Mouse (Mus musculus) megakaryocyte, embryonic 14.5 days (primary cell): ENCODE results near the gene Cfap126. TPM values are rescaled to one million over a fixed set of nuclear protein-coding genes. Genes with fewer than 3 reads are reported as not detected.
A peak's percentile ranks its signal among the peaks of the same experiment; 100 is the strongest.
"Not testable (repeated sequence)": the region's sequence is repeated elsewhere in the genome, so short reads cannot be mapped to it uniquely, and the experiment has no call there.

Experiments
- H3K27me3 ChIP-seq: replicated peaks from 2 replicates; pipeline ENCODE3; 2012; ENCODE audit warnings: inconsistent platforms
- H3K36me3 ChIP-seq: replicated peaks from 2 replicates; pipeline ENCODE3; 2012; ENCODE audit warnings: low read length, inconsistent platforms, mixed read lengths
- H3K4me1 ChIP-seq: 2 replicates; pipeline ENCODE4 v1.6.1; 2012; ENCODE audit warnings: inconsistent platforms
- H3K4me3 ChIP-seq: replicated peaks from 2 replicates; pipeline ENCODE3; 2012; ENCODE audit warnings: moderate library complexity, mild to moderate bottlenecking, inconsistent platforms
- H3K9me3 ChIP-seq: 2 replicates; pipeline ENCODE4 v1.6.1; 2012; ENCODE audit warnings: inconsistent platforms
- FLI1 ChIP-seq: IDR thresholded peaks from 2 replicates; pipeline ENCODE4 v1.6.1; 2012; ENCODE audit warnings: low read length, inconsistent platforms, mixed read lengths
- GATA1 ChIP-seq: IDR thresholded peaks from 3 replicates; pipeline ENCODE4 v1.6.1; 2012; ENCODE audit warnings: mixed read lengths, low read length, inconsistent platforms, borderline replicate concordance
- polyA plus RNA-seq: library from polyadenylated mRNA; stranded (reverse); fragments of >175 nt; gene quantifications from 2 replicates; pipeline ENCODE4 v1.2.3, GENCODE M21; 2012; ENCODE audit warnings: low replicate concordance; ENCODE audit not compliant: insufficient read depth

Cfap126 gene
- not detected in 2 replicates for polyA plus RNA-seq

- no peaks in the 10 kb centered on the region for H3K36me3 ChIP-seq
- no peaks in the 10 kb centered on the region for H3K27me3 ChIP-seq
- H3K4me1 ChIP-seq, result peaks cover 65% of the 10 kb centered on the region
- no peaks in the 10 kb centered on the region for H3K9me3 ChIP-seq
- no peak for TF ChIP-seq GATA1
- TF ChIP-seq FLI1, result 0 out of 2 replicates have a peak, but pooled peaks have one; percentile 28
- peak within 1 kb of the TSS; percentile 92 for H3K4me3 ChIP-seq
Measured at GRCm38 (mm10) chr1:171113873-171114299, at the start of gene Cfap126. Gene Cfap126 (plus strand): TSS chr1:171113918.

DNA sequence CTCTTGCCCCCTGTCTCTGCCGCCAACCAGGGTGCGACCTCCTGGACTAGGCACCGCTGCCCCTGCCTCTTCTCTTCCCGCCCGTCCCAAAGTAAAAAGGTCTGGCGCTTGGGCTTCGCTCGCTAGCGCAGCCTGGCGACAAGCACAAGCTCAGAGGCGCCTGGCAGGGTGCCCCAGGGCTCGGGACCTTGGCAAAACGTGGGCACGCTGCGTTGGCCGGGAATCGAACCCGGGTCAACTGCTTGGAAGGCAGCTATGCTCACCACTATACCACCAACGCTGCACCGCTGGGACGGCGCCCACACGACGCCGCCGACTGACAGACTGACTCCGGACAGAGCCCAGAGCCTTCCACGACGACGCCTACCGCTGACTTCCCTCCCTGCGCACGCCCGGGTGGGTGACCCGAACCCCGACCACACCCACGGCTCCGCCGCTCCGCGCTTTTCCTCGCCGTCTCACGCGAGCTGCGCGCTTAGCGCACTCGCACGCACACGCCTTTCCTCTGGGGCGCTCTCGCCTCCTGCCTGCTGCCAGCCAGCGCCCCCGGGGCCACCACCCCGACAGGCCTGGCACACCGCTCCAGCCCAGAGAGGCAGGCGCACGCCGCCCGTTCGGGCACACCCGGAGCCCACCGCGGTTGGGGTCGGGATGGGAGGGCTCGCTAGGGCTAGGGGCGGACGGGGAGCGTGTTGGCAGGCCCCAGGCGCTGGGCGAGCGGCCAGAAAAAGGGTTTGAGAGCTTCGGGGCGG is 49.1 kb upstream of the Cfap126 start, which contains the start of gene Fcgr3:
Fcgr3 (minus strand) TSS at position 445 of the 752 bp plus-strand sequence.
- peaks cover 17% of the 10 kb centered on the region for H3K9me3 ChIP-seq
- H3K4me1 ChIP-seq, result peaks cover 14% of the 10 kb centered on the region
- not testable (repeated sequence) for H3K27me3 ChIP-seq, H3K36me3 ChIP-seq
- H3K4me3 ChIP-seq, result peak within 1 kb of the TSS; percentile 83

GRCm38 (mm10) chr1:171065243-171065587 is 48.5 kb upstream of the Cfap126 start:
- H3K4me3 ChIP-seq, H3K27me3 ChIP-seq, H3K4me1 ChIP-seq, H3K36me3 ChIP-seq: not testable (repeated sequence)
- H3K9me3 ChIP-seq, result peaks cover 18% of the 10 kb centered on the region

- H3K27me3 ChIP-seq, H3K4me3 ChIP-seq, H3K36me3 ChIP-seq, H3K4me1 ChIP-seq: not testable (repeated sequence)
- H3K9me3 ChIP-seq, result peaks cover 18% of the 10 kb centered on the region
Measured at GRCm38 (mm10) chr1:171065768-171066167, 48.0 kb upstream of the Cfap126 start.

DNA sequence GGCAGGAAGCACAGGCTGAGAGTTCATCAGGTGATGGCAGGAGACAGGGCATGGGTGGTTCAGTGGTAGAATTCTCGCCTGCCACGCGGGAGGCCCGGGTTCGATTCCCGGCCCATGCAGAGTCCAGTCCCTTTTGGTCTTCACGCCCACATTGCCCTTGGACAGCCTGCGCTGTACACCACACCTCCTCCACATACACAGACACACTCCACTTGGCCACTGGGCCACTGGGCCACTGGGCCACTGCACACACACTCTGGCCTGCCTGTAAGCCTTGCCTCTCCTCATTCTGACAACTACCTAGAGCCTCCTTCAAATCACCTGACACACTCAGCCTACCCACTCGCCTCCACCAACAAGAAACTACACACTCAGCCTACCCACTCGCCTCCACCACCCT is 47.1 kb upstream of the Cfap126 start:
- H3K36me3 ChIP-seq, result not testable (repeated sequence)
- Histone ChIP-seq H3K9me3 (peaks cover 18% of the 10 kb centered on the region), H3K27me3 (peaks cover 11% of the 10 kb centered on the region)

DNA sequence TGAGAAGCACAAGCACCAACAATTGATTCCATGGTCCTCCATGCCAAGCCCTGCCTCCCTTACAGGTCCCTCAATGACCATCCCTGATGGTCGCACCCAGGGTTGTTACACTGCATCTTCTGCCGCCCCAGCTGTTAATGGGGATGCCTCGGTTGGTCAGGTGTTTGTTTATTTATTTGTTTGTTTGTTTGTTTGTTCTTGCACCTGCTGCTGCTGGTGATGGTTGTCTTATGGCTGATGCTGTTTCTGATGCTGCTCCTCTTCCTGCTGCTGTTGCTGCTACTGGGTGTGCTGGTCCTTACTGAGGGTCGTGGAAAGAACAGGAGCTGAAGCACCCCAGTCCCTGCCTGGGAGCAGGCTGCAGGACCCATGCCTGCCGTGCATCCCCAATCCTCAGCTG is 45.8 kb upstream of the Cfap126 start:
- H3K36me3 ChIP-seq, H3K4me3 ChIP-seq, H3K4me1 ChIP-seq: not testable (repeated sequence)
- Histone ChIP-seq H3K27me3 (peaks cover 11% of the 10 kb centered on the region), H3K9me3 (peaks cover 16% of the 10 kb centered on the region)

More for the DNA sequence above, 47.1 kb upstream of the Cfap126 start:
- H3K4me3 ChIP-seq, H3K4me1 ChIP-seq: not testable (repeated sequence)

DNA sequence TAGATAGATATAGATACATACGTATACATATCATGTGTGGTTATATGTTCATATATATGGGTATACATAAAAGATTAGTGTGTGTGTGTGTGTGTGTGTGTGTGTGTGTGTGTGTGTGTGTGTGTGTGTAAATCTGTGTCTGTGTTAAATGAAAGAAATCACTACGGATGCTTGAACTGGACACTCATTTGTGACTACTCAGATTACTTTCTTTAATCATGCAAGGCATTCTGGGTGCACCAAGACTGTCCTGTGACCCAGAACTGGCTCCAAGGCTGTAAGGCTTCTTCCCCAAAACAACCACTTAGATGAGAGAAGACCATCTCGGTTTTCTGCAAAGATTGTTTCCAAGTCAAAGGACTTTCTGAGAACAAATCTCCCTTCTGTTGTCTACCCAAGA is 44.2 kb upstream of the Cfap126 start:
- not testable (repeated sequence) for H3K4me3 ChIP-seq, H3K4me1 ChIP-seq, H3K27me3 ChIP-seq, H3K36me3 ChIP-seq
- peaks cover 13% of the 10 kb centered on the region for H3K9me3 ChIP-seq

DNA sequence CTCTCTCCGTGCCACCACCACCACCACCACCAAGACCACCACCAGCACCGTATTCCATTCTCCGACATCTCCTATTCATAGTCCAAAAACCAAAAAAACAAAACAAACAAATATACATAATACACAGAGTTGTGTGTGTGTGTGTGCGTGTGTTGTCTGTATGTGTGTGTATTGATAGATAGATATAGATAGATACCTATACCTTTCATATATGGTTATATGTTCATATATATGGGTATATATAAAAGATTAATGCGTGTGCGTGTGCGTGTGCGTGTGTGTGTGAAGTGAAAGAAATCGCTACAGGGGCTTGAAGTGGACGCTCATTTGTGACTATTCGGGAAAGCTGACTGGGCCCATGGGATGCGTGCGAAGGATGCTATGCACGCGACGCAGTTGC is 42.8 kb upstream of the Cfap126 start:
- H3K27me3 ChIP-seq, H3K36me3 ChIP-seq, H3K4me1 ChIP-seq: not testable (repeated sequence)
- H3K9me3 ChIP-seq, result peaks cover 11% of the 10 kb centered on the region
- H3K4me3 ChIP-seq, result peak overlapping the region; percentile 47

- not testable (repeated sequence) for H3K36me3 ChIP-seq, H3K4me1 ChIP-seq, H3K27me3 ChIP-seq, H3K4me3 ChIP-seq
- H3K9me3 ChIP-seq, result peaks cover 13% of the 10 kb centered on the region
Measured at GRCm38 (mm10) chr1:171071726-171072125, 42.0 kb upstream of the Cfap126 start.

- H3K9me3 ChIP-seq, result peaks cover 13% of the 10 kb centered on the region
- not testable (repeated sequence) for H3K4me1 ChIP-seq, H3K36me3 ChIP-seq, H3K4me3 ChIP-seq, H3K27me3 ChIP-seq
Measured at GRCm38 (mm10) chr1:171072217-171072616, 41.5 kb upstream of the Cfap126 start.

DNA sequence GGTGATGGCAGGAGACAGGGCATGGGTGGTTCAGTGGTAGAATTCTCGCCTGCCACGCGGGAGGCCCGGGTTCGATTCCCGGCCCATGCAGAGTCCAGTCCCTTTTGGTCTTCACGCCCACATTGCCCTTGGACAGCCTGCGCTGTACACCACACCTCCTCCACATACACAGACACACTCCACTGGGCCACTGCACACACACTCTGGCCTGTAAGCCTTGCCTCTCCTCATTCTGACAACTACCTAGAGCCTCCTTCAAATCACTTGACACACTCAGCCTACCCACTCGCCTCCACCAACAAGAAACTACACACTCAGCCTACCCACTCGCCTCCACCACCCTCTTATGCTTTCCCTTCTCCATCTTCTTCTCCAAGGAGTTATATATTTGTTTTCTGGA is 39.4 kb upstream of the Cfap126 start:
- not testable (repeated sequence) for H3K4me1 ChIP-seq, H3K36me3 ChIP-seq, H3K27me3 ChIP-seq
- peaks cover 10% of the 10 kb centered on the region for H3K9me3 ChIP-seq
- peak overlapping the region; percentile 7 for H3K4me3 ChIP-seq

- H3K27me3 ChIP-seq, H3K4me1 ChIP-seq, H3K36me3 ChIP-seq, H3K4me3 ChIP-seq, H3K9me3 ChIP-seq: not testable (repeated sequence)
Measured at GRCm38 (mm10) chr1:171076176-171076575, 37.5 kb upstream of the Cfap126 start.

DNA sequence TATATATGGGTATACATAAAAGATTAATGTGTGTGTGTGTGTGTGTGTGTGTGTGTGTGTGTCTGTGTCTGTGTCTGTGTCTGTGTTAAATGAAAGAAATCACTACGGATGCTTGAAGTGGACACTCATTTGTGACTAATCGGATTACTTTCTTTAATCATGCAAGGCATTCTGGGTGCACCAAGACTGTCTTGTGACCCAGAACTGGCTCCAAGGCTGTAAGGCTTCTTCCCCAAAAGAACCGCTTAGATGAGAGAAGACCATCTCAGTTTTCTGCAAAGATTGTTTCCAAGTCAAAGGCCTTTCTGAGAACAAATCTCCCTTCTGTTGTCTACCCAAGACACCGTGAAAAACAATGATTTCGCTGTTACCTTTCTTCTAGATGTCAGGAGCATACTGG is 36.5 kb upstream of the Cfap126 start:
- not testable (repeated sequence) for H3K9me3 ChIP-seq, H3K4me3 ChIP-seq, H3K4me1 ChIP-seq, H3K36me3 ChIP-seq, H3K27me3 ChIP-seq

GRCm38 (mm10) chr1:171077955-171078354 is 35.8 kb upstream of the Cfap126 start:
- not testable (repeated sequence) for H3K9me3 ChIP-seq, H3K36me3 ChIP-seq, H3K4me3 ChIP-seq, H3K27me3 ChIP-seq, H3K4me1 ChIP-seq

- not testable (repeated sequence) for H3K4me1 ChIP-seq, H3K27me3 ChIP-seq, H3K9me3 ChIP-seq, H3K4me3 ChIP-seq, H3K36me3 ChIP-seq
Measured at GRCm38 (mm10) chr1:171078419-171078818, 35.3 kb upstream of the Cfap126 start.

- not testable (repeated sequence) for H3K27me3 ChIP-seq, H3K4me1 ChIP-seq, H3K4me3 ChIP-seq, H3K9me3 ChIP-seq, H3K36me3 ChIP-seq
Measured at GRCm38 (mm10) chr1:171079345-171079744, 34.4 kb upstream of the Cfap126 start.
